Mouse (Mus musculus): Measurements from ENCODE around the gene Mmp11. TPM values are rescaled to one million over a fixed set of nuclear protein-coding genes. Genes with fewer than 3 reads are reported as not detected.

The Mmp11 gene
- polyA plus RNA-seq, 1 experiment, result 7.5 TPM

- TF ChIP-seq CTCF (IDR thresholded peaks at IDR 0.05; ENCODE audit: control insufficient read depth, insufficient read depth, insufficient replicate concordance, low read depth, low read length) (no peak), POLR2A (IDR thresholded peaks at IDR 0.05; ENCODE audit: control insufficient read depth, low read depth, low read length) (no peak)
- H3K4me3 ChIP-seq (ENCODE audit: control insufficient read depth, low read depth, low read length), result peak overlapping the region; percentile 60
- peak overlapping the region; percentile 87 for H3K27ac ChIP-seq (ENCODE audit: control insufficient read depth, insufficient read depth, low read depth, low read length)
- H3K4me1 ChIP-seq (ENCODE audit: control insufficient read depth, insufficient read depth, low read length), result peaks cover 12% of the 10 kb centered on the region
- H3K27me3 ChIP-seq (ENCODE audit: control insufficient read depth, insufficient read depth, low read length), result no peaks in the 10 kb centered on the region
- no peaks in the 10 kb centered on the region for H3K36me3 ChIP-seq (ENCODE audit: control insufficient read depth, insufficient read depth, low read length)
These were observed 54.5 kb downstream of the Mmp11 start for GRCm38 (mm10) chr10:75881578-75882432.

DNA sequence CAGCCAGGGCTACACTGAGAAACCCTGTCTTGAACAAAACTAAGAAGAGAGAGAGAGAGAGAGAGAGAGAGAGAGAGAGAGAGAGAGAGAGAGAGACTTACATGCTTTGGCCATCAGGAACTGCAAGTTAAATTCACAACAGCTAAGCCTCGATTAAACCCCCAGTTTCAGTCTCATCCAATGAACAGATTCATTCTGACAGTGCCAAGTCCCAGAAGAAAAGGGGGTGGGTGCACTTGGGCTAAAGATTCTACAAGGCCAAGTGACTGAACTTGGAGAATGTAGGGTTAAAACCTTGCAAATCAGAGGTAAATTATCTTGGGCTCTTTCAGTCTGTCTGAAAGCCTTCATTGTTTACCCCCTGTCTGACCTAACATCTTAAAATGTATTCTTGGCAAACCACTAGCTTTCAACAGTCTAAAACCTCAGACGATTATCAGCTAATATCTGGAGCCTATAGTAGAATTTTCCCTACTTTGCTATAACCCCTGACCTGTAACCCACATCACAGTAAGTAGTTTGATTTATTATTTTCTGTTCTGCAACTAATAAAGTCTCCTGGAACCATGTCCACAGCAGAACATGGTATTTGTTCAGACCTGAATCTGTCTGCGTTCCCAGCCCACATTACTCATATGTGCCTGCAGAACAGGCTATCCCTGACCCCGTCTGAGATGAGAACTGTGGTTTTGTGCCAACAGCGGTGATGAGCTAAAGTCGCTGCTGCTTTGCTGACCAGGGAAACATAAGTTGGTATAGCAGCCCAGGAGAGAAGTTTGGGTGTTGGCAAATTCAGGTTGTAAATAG, 55.3 kb downstream of the Mmp11 start:
- H3K4me3 ChIP-seq (ENCODE audit: control insufficient read depth, low read depth, low read length), result no peak overlapping the region
- TF ChIP-seq POLR2A (IDR thresholded peaks at IDR 0.05; ENCODE audit: control insufficient read depth, low read depth, low read length) (no peak), CTCF (IDR thresholded peaks at IDR 0.05; ENCODE audit: control insufficient read depth, insufficient read depth, insufficient replicate concordance, low read depth, low read length) (no peak)
- H3K27ac ChIP-seq (ENCODE audit: control insufficient read depth, insufficient read depth, low read depth, low read length), result peak overlapping the region; percentile 68; the same call in 1 of the 2 replicates
- no peaks in the 10 kb centered on the region for H3K36me3 ChIP-seq (ENCODE audit: control insufficient read depth, insufficient read depth, low read length)
- peaks cover 12% of the 10 kb centered on the region for H3K4me1 ChIP-seq (ENCODE audit: control insufficient read depth, insufficient read depth, low read length)
- H3K27me3 ChIP-seq (ENCODE audit: control insufficient read depth, insufficient read depth, low read length), result no peaks in the 10 kb centered on the region

- H3K36me3 ChIP-seq (ENCODE audit: control insufficient read depth, insufficient read depth, low read length), result no peaks in the 10 kb centered on the region
- H3K4me1 ChIP-seq (ENCODE audit: control insufficient read depth, insufficient read depth, low read length), result peaks cover 12% of the 10 kb centered on the region
- no peak overlapping the region for H3K4me3 ChIP-seq (ENCODE audit: control insufficient read depth, low read depth, low read length)
- TF ChIP-seq POLR2A (IDR thresholded peaks at IDR 0.05; ENCODE audit: control insufficient read depth, low read depth, low read length), result no peak
- TF ChIP-seq CTCF (IDR thresholded peaks at IDR 0.05; ENCODE audit: control insufficient read depth, insufficient read depth, insufficient replicate concordance, low read depth, low read length), result no peak
- H3K27ac ChIP-seq (ENCODE audit: control insufficient read depth, insufficient read depth, low read depth, low read length), result no peak overlapping the region
- H3K27me3 ChIP-seq (ENCODE audit: control insufficient read depth, insufficient read depth, low read length), result no peaks in the 10 kb centered on the region
These were observed 55.9 kb downstream of the Mmp11 start for GRCm38 (mm10) chr10:75880351-75880750.

- Histone ChIP-seq H3K36me3 (ENCODE audit: control insufficient read depth, insufficient read depth, low read length) (no peaks in the 10 kb centered on the region), H3K4me3 (ENCODE audit: control insufficient read depth, low read depth, low read length) (no peak overlapping the region), H3K4me1 (ENCODE audit: control insufficient read depth, insufficient read depth, low read length) (peaks cover 12% of the 10 kb centered on the region), H3K27ac (ENCODE audit: control insufficient read depth, insufficient read depth, low read depth, low read length) (no peak overlapping the region), H3K27me3 (ENCODE audit: control insufficient read depth, insufficient read depth, low read length) (no peaks in the 10 kb centered on the region)
- TF ChIP-seq CTCF (IDR thresholded peaks at IDR 0.05; ENCODE audit: control insufficient read depth, insufficient read depth, insufficient replicate concordance, low read depth, low read length), result no peak
- no peak for TF ChIP-seq POLR2A (IDR thresholded peaks at IDR 0.05; ENCODE audit: control insufficient read depth, low read depth, low read length)
These were observed 57.5 kb downstream of the Mmp11 start for GRCm38 (mm10) chr10:75878836-75879235.

- Histone ChIP-seq H3K27me3 (ENCODE audit: control insufficient read depth, insufficient read depth, low read length) (no peaks in the 10 kb centered on the region), H3K4me3 (ENCODE audit: control insufficient read depth, low read depth, low read length) (no peak overlapping the region), H3K27ac (ENCODE audit: control insufficient read depth, insufficient read depth, low read depth, low read length) (no peak overlapping the region), H3K4me1 (ENCODE audit: control insufficient read depth, insufficient read depth, low read length) (peaks cover 4% of the 10 kb centered on the region), H3K36me3 (ENCODE audit: control insufficient read depth, insufficient read depth, low read length) (no peaks in the 10 kb centered on the region)
- no peak for TF ChIP-seq CTCF (IDR thresholded peaks at IDR 0.05; ENCODE audit: control insufficient read depth, insufficient read depth, insufficient replicate concordance, low read depth, low read length)
- TF ChIP-seq POLR2A (IDR thresholded peaks at IDR 0.05; ENCODE audit: control insufficient read depth, low read depth, low read length), result no peak
These were observed 62.6 kb downstream of the Mmp11 start for GRCm38 (mm10) chr10:75873543-75874170.

Other genes with a start within 250 kb of the Mmp11 start
- 19.7 and 20.0 TPM in 2 replicates for gene Cabin1, start 172.2 kb downstream of the Mmp11 start, polyA plus RNA-seq (2012; rRNA removed)
- gene Ddt, start 163.1 kb downstream of the Mmp11 start, polyA plus RNA-seq (2012; rRNA removed), result 310 and 393 TPM in 2 replicates
- gene Gm20441, start 155.5 kb downstream of the Mmp11 start, polyA plus RNA-seq (2012; rRNA removed), result 0.19 TPM in 1 of 2 replicates, not detected in the other
- gene Gstt3, start 155.1 kb downstream of the Mmp11 start, polyA plus RNA-seq (2012; rRNA removed), result 40.0 and 41.9 TPM in 2 replicates
- 7.0 and 8.9 TPM in 2 replicates for gene Gstt1, start 137.9 kb downstream of the Mmp11 start, polyA plus RNA-seq (2012; rRNA removed)
- 500 and 561 TPM in 2 replicates for gene Gstt4, start 114.0 kb downstream of the Mmp11 start, polyA plus RNA-seq (2012; rRNA removed)
- gene Gstt2, start 99.1 kb downstream of the Mmp11 start, polyA plus RNA-seq (2012; rRNA removed), result 159 and 168 TPM in 2 replicates
- gene Mif, start 76.3 kb downstream of the Mmp11 start, polyA plus RNA-seq (2012; rRNA removed), result 261 and 275 TPM in 2 replicates
- gene Derl3, start 43.1 kb downstream of the Mmp11 start, polyA plus RNA-seq (2012; rRNA removed), result 120 and 145 TPM in 2 replicates
- 41.7 and 43.9 TPM in 2 replicates for gene Smarcb1, start 14.9 kb downstream of the Mmp11 start, polyA plus RNA-seq (2012; rRNA removed)
- gene Chchd10, start 3.4 kb downstream of the Mmp11 start, polyA plus RNA-seq (2012; rRNA removed), result 64.5 and 78.9 TPM in 2 replicates
- gene Gm867, start 4.2 kb upstream of the Mmp11 start, polyA plus RNA-seq (2012; rRNA removed), result 1.1 and 1.3 TPM in 2 replicates
- gene Vpreb3, start 6.6 kb upstream of the Mmp11 start, polyA plus RNA-seq (2012; rRNA removed), result 1.2 and 2.3 TPM in 2 replicates
- 20.6 and 22.2 TPM in 2 replicates for gene Gm5134, start 18.0 kb upstream of the Mmp11 start, polyA plus RNA-seq (2012; rRNA removed)
- 3.8 and 4.9 TPM in 2 replicates for gene Zfp280b, start 96.2 kb upstream of the Mmp11 start, polyA plus RNA-seq (2012; rRNA removed)
- gene Slc5a4b, start 174.5 kb upstream of the Mmp11 start, polyA plus RNA-seq (2012; rRNA removed), result 4.8 and 5.5 TPM in 2 replicates
- gene Slc5a4a, start 211.0 kb upstream of the Mmp11 start, polyA plus RNA-seq (2012; rRNA removed), result 0.37 and 0.53 TPM in 2 replicates